Mouse (Mus musculus) T-helper 17 cell (primary cell): Measurements from ENCODE around the gene Slc8a2.

Experiments used
- in situ Hi-C, 2 experiments: fragments of 300-600 bp; cut with MboI, MseI; formaldehyde crosslinking; loops; 1 replicate in 1 of 2; 2 replicates in 1 of 2; pipeline ENCODE4 v1.15.1; 2025; ENCODE audit warnings: high pct_unique_total_duplicates in 2 of 2

The Slc8a2 gene

GRCm38 (mm10) chr7:16162036-16162435 lies 32.4 kb downstream of the Slc8a2 start:
- in situ Hi-C loops = no loop called here

GRCm38 (mm10) chr7:16172141-16172581 lies 42.5 kb downstream of the Slc8a2 start:
- in situ Hi-C loops = no loop called here

- in situ Hi-C loops = no loop called here
These were observed 43.0 kb downstream of the Slc8a2 start for GRCm38 (mm10) chr7:16172586-16173140.

- in situ Hi-C loops = no loop called here
These were observed 43.5 kb downstream of the Slc8a2 start for GRCm38 (mm10) chr7:16173146-16173545.

GRCm38 (mm10) chr7:16174597-16175541 lies 45.2 kb downstream of the Slc8a2 start, which contains the start of gene Meis3:
Meis3 (plus strand) TSS chr7:16175090.
- in situ Hi-C loops = no loop called here

- in situ Hi-C loops = no loop called here
These were observed 45.9 kb downstream of the Slc8a2 start for GRCm38 (mm10) chr7:16175542-16175931.

GRCm38 (mm10) chr7:16178114-16178513 lies 48.5 kb downstream of the Slc8a2 start:
- in situ Hi-C loops = no loop called here

- in situ Hi-C loops = no loop called here
These were observed 54.0 kb downstream of the Slc8a2 start for GRCm38 (mm10) chr7:16183663-16184062.

- in situ Hi-C loops = no loop called here
These were observed 57.9 kb downstream of the Slc8a2 start for GRCm38 (mm10) chr7:16187494-16187893.

- in situ Hi-C loops = loop anchor here in 1 of 2 experiments (5.0 kb wide), 1 partner anchor 70 kb away; no protein-coding TSS in a partner anchor
These were observed 62.7 kb downstream of the Slc8a2 start for GRCm38 (mm10) chr7:16192315-16192714.

- in situ Hi-C loops = loop anchor here in 1 of 2 experiments (5.0 kb wide), 1 partner anchor 69 kb away; no protein-coding TSS in a partner anchor
These were observed 64.1 kb downstream of the Slc8a2 start for GRCm38 (mm10) chr7:16193702-16194101.

- in situ Hi-C loops = no loop called here
These were observed 67.0 kb downstream of the Slc8a2 start for GRCm38 (mm10) chr7:16196616-16197015.

- in situ Hi-C loops = no loop called here
These were observed 67.5 kb downstream of the Slc8a2 start for GRCm38 (mm10) chr7:16197166-16197565.

GRCm38 (mm10) chr7:16198540-16198939 lies 68.9 kb downstream of the Slc8a2 start:
- in situ Hi-C loops = no loop called here

- in situ Hi-C loops = no loop called here
These were observed 71.5 kb downstream of the Slc8a2 start for GRCm38 (mm10) chr7:16201136-16201535.

GRCm38 (mm10) chr7:16202756-16203504 lies 73.3 kb downstream of the Slc8a2 start:
- in situ Hi-C loops = no loop called here

- in situ Hi-C loops = no loop called here
These were observed 73.9 kb downstream of the Slc8a2 start for GRCm38 (mm10) chr7:16203505-16203903.

- in situ Hi-C loops = no loop called here
These were observed 75.2 kb downstream of the Slc8a2 start for GRCm38 (mm10) chr7:16204791-16205190.

- in situ Hi-C loops = no loop called here
These were observed 77.5 kb downstream of the Slc8a2 start for GRCm38 (mm10) chr7:16207076-16207475.

GRCm38 (mm10) chr7:16207496-16207895 lies 77.9 kb downstream of the Slc8a2 start:
- in situ Hi-C loops = no loop called here

GRCm38 (mm10) chr7:16208781-16209665 lies 79.4 kb downstream of the Slc8a2 start:
- in situ Hi-C loops = no loop called here
